Mouse (Mus musculus): ENCODE results near the gene B4galnt3. TPM values are rescaled to one million over a fixed set of nuclear protein-coding genes. Genes with fewer than 3 reads are reported as not detected.

The B4galnt3 gene
- total RNA-seq, 2 experiments from 2014 or later, result 0.40 to 0.51 TPM

DNA sequence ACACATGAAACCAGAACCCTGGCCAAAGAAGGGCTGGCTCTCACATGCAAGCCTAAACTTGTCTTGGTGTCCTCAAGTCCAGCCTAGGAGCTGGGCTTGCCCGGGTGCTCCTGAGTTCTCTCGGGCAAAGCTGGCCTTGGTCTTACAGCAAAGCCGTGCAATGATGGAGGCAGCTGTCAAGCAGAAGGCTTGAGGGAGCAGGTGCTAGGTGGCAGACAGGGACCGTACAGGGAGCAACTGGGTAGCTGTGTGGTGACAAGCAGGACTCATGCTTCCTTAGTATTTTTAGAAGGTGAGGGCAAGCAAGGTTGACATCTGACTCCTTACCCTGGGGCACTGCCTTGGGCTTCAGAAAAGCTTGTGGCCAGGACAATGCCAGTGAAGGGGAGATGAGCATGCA is 110.6 kb downstream of the B4galnt3 start:
- DNase-seq, result no peak

DNA sequence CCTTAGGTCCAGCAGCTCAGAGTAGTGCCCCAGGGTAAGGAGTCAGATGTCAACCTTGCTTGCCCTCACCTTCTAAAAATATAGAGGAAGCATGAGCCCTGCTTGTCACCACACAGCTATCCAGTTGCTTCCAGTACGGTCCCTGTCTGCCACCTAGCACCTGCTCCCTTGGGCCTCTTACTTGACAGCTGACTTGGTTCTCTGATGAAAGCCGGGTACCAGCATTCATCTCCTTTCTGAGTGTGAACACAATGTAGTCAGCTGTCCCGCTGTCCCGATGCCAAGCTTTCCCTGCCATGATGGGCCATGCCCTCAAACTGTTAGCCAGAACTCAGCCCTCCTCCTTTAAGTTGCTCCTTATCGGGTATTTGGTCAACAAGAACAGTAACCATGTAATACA is 112.2 kb downstream of the B4galnt3 start:
- no peak for DNase-seq

DNA sequence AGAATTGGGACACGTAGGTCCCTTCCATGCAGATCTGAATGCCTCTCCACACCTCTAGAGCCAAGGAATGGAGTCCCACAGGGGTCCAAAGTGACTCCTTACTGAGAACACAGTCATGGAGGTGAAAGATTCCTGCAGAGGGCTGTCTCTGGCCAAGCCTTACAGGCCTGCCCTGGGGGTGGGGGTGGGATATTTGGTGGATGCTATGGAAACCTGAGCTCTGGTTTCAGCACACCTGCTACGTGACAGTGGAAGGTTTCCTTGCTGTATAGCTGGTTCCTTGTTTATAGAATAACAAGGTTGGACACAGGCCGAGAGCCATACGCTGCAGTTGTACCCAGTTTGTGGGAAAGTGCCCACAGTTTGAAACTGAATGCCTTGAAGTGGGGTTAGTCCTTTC is 113.9 kb downstream of the B4galnt3 start:
- DNase-seq, result no peak

DNA sequence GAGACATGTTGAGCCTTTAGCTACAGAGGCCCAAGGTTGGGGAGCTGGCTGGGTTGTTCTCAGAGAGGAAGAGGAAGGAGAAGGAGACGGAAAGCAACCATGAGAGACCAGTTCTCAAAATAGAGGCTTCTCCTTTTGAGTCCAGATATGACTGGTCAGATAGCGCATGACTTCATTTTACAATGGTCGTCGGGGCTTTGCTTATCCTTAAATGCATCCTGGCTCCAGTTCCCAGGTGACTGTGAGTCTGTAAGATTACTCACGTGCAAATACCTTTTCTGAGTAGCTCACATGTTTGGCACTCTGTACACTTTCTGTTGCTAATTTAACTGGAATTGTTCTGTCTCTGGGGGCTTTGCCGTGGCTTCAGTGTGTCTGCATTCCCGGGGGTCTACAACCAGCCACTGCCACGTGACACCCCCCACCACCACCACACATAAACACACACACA is 114.6 kb downstream of the B4galnt3 start:
- DNase-seq, result no peak

DNA sequence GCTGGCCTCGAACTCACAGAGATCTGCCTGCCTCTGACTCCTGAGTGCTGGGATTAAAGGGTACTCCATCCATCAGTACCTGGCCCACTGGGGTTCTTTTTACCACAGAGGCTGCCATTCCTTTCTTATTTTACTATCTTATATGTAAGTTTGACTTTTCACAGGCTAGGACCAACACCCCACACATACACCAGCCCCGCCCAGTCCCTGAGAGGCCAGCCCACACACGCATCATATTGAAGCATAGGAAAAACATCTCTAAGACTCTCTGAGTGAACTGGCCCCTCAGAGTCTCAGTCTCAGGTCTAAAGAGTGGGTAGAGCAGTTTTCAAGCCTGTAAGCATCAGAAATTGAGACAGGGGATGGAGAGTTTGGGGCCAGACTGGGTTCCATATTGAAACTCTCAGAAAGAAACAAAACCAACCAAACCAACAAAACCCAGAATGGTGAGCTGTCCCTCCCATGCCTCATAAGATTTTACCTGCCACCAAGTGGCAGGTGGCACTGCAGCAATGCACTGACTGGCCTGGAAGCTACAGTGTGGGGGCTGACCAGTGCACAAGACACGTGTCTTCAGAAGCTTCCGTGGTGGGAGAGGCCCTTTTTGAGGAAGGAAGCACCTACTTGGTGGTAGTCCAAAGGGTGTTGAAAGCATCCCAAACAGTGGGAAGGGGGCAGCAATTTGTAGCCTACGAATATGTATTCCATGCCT is 115.2 kb downstream of the B4galnt3 start:
- DNase-seq, result no peak

DNA sequence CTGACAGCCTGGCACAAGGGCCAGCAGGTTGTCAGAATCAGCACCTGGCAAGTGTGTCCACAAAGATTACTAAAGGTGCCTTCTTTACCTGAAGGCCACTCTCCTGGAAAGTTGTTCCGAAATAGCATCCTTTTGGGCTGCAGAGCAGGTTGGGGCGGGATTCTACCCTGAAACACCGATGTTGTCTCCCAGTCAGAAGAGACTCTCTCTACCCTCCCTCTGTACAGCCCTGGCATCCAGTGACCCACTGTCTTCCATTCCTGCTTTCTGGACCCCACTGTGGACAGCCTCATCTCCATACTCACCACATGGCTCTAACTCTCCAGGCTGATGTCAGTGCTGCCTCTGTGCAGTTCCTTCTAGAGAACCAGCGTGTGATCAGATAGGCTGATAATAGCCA is 118.7 kb downstream of the B4galnt3 start:
- DNase-seq, result no peak

DNA sequence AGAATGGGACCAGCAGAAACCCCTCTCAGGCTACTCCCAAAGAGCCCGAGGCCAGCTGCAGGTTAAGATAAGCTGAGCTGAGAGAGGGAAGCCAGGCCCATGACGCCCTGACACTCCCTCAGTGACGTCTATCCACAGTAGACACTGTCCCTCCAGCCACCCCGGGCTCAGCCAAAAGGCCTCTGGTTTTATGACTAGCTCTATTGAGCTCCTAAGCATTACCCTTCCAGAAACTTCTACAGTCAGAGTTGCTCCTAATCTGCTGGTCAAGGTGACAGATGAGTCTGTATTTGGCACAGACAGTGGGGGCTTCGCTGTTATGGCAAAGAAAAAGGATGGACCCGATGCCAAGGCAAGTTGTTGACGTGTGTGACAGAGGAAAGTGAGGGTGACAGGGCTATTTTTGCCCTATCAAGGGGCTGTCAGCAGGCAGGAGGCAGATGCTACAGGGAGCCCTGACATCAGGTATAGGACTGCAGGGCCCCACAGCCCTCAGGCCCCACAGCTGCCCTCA is 119.7 kb downstream of the B4galnt3 start:
- DNase-seq, result no peak

DNA sequence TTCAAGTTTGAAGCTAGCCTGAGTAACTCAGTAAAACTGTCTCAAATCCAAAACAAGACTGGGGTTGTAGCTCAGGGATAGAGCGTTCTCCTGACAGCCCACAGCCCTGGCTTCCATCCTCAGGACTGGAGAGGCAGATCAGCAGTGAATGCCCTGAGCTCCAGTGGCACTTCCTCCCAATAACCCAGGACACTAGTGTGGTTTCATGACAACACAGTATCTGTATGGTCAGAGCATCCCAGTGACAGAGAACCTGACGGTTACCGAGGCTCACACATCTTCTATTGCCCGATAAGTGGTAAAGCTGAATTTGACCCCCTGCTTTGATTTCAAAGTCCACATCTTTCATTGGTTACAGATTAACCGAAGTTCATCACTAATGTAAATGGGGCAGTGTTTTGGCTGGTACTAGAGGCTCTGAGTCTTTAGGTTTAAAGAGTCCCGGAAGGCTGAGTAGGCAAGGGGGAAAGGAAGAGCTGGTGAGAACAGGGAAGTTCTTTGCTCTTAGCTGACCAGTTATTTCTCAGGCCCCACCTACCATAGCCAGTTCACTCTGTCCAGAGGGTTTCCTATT is 120.2 kb downstream of the B4galnt3 start:
- DNase-seq, result no peak

DNA sequence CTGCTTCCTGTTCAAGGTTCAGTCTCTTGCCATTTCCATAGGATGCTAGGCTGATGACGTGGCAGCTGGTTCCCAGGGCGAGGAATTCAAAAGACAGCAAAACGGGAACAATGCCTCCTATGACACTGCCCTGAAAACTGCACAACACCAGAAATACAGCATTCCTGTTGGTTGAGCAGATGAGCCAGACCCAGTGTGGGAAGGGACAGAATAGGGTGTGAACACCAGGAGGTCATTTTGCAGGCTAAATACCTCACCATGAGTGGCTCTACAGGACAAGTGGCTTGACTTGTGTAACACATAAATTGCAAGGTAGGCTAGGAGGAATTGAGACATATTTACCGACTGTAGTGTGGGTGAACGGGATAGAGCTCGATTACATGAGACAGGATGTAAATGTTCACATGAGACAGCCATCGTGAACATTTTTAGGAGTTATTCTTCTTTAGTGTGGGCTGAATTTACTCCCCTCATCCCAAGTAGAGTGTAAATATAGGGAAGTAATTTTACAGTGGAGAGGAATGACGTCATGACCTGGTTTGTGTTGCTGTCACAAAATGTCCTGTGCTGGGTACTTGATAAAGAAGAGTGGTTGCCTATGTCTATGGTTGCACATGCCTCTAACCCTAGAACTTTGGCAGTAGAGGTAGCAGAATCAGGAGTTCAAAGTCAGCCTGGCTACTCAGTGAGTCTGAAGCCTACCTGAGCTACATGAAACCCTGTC is 121.9 kb downstream of the B4galnt3 start:
- no peak for DNase-seq

DNA sequence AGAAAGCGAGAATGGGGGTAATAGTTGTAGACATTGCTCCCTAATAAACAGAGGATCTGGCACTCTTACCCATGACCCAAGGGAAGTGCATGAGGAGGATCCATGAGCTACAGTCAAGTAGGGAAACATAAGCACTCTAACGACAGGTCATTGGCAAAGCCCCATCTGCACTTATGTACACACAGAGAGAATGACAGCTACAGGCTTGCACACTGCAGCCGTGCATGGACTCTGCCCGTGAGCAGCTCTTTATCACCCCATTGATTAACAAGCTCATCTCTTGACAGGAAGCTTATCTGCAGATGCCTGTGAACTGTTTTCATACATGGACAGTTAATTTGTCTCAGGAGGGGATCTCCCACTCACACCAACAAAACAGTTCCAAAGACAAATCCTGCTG is 126.8 kb downstream of the B4galnt3 start:
- DNase-seq, result no peak

DNA sequence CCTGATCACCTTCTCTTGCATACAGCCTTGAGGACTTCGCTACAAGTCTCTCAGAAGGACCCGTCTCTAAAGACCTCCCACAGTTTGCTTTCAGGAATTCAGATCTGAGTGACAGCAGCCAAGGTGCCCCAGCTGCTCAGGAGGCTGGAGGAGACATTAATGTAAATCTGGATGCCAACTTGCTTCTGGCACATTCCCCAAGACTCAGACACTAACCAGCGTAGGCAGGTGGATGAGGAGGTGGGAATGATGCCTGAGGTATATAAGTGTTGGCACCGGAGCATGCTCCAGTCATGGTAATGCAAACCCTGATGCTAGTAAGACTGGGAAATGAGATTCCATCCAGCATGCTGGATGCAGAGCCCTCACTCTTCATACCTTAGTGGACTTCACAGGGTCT is 129.6 kb downstream of the B4galnt3 start:
- DNase-seq, result no peak

DNA sequence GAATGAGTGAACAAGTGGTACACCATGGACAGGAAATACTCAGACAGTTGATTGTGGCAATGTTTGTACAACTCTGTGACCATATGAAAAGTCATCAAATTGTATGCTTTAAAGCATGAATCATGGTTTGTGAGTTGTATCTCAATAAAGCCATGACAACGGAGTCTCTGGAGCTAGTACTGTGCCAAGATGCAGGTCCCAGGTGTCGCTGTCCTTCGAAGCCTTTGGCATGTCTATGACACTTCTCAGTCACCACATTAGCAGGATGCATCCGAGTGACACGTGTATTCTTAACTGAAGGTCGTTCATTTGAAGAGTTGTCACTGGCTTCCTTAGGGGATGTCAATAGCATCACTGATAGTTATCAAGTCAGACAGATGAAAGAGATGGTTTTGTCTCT is 131.4 kb downstream of the B4galnt3 start:
- no peak for DNase-seq

DNA sequence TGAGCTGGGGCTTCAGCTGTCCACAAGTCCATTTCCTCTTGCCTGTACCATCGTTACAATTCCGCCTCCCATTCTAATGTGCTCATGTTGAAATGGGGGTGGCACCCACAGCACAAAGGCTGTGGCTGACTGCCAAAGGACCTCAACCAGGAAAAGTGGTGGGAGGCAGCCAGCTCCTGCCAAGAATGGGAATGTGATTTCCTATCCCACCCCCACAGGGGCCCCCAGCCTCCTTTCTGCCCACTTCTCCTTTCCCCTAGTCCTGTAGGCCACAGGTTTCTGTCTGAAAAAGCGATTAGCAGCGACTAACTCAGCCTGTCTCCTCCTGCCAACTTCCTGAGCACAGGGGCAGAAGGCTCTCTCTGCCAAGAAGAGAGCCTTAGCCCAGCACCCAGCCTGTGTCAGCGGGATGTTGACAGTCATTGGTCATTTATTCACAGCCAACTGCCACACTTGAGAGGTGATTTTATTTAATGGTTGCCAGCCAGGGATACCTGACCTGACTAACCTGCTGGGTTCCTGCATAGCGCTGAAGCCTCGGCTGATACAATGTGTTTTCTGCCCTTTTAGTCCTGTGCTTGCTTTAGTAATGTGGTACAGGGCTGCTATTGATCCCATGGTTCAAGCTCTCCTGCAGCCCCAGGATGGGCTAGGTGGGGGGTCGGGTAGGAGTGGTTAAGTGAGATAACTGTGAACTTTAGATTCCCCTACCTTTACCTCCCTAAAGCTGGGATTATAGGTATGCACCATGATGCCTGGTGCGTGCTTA is 135.0 kb downstream of the B4galnt3 start:
- peak; percentile 57 to 58 for DNase-seq

DNA sequence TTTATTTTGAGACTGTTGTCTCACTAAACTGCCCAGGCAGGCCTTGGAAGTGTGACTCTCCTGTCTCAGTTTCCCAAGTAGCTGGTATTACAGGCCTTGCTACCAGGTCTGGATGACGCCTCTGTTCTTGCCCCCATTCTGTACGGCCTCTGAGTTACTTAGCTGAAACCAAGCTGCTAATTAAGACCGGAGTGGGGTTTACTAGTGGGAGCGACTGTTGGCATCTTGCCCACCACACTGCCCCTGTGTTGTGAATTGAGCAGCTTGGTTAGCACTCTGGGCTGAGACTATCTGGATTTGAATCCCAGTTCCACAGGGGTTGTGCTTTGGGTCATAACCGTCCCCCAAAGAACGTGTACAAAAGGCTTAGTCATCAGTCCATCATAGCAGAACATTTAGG is 136.9 kb downstream of the B4galnt3 start:
- no peak for DNase-seq

DNA sequence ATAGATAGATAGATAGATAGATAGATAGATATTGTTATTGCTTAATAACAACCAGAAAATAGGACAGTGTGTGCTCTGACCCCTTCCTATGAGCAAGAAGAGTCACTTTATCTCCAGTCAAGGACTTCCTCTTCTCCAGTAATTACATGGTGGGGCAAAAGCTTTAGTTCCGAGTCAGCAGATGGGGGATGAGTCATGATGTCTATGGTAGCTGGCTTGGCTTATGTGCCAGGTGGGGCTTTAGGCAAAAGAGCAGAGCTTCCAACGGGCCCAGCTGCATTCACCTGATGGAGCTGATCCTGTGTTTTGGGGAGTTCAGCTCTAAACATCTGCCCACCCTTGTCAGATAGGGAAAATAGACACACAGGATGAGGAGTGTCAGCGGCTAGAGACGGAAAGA is 138.8 kb downstream of the B4galnt3 start:
- DNase-seq, result no peak

DNA sequence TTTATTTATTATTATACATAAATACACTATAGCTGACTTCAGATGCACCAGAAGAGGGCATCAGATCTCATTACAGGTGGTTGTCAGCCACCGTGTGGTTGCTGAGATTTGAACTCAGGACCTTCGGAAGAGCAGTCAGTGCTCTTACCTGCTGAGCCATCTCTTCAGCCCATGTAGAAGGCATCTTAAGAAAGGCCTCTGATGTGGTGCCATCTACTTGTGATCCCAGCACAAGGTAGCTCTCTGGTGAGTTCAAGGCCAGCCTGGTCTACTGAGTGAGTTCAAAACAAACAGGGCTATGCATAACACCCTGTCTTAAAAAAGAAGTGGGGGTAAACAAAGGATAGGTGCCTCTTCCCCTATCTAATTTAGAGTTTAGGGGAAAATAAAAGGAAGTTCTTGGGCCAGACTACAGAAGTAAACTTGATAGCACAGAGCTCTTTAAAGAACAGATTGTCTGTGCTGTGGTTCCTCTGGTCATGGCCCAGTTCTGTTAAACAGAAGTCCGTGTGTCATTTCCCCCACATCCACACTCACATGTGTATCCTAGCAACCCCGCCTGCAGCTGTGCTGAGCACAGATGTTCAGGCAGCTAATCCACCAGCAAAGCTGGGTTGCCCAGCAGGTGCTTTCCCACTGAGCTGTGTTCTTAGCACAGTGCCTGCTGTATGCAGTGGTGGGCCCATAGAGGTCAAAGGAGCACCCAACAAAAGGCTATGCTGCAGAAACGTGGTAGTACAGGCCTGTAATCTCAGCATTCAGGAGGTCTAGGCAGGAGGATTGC is 139.6 kb downstream of the B4galnt3 start:
- DNase-seq, result no peak

Other genes starting within 250 kb of the B4galnt3 start
- gene Ninj2, start 201.2 kb downstream of the B4galnt3 start, total RNA-seq (2021), result 1 to 10 TPM in 1 of 2 experiments, under 1 TPM in 1; 0.66 to 1.7 TPM
- gene D330020A13Rik, start 195 bp downstream of the B4galnt3 start, total RNA-seq (2021), result not detected
- 10 to 100 TPM; 41.4 to 44.0 TPM for gene Kdm5a, start 69.6 kb upstream of the B4galnt3 start, total RNA-seq (2021)
- gene Ccdc77, start 69.8 kb upstream of the B4galnt3 start, total RNA-seq (2021), result 1 to 10 TPM; 5.6 to 9.6 TPM
- 1 to 10 TPM; 6.0 to 7.3 TPM for gene Il17ra, start 168.7 kb upstream of the B4galnt3 start, total RNA-seq (2021)
- 10 to 100 TPM; 37.7 to 41.3 TPM for gene Tmem121b, start 199.2 kb upstream of the B4galnt3 start, total RNA-seq (2021)
- gene Hdhd5, start 236.8 kb upstream of the B4galnt3 start, total RNA-seq (2021), result 10 to 100 TPM; 29.5 to 30.5 TPM